Mouse (Mus musculus) liver, adult 2 months (tissue): ENCODE results near the gene Adamts17.

Source experiments
- CTCF ChIP-seq: fragments of 200-500 bp; IDR thresholded peaks from 2 replicates; pipeline ENCODE4 v1.5.1; 2011; ENCODE audit warnings: low read depth, low read length, control low read depth
- POLR2A ChIP-seq: fragments of 200-500 bp; IDR thresholded peaks from 2 replicates; pipeline ENCODE4 v1.6.1; 2011; ENCODE audit warnings: low read length, control low read depth; ENCODE audit not compliant: insufficient read depth; ENCODE audit errors: extremely low read depth

- TF ChIP-seq CTCF, result no peak
- no peak for TF ChIP-seq POLR2A
Measured at GRCm38 (mm10) chr7:67027216-67027615, 187.7 kb downstream of the Adamts17 start.
